Mouse (Mus musculus) testis, adult 2 months (tissue): ENCODE measurements around the gene Ppp2r5c.

ENCODE experiments used
- CTCF ChIP-seq: fragments of 200-500 bp; IDR thresholded peaks from 2 replicates; pipeline ENCODE4 v1.5.1; 2012; ENCODE audit warnings: low read depth, mild to moderate bottlenecking, inconsistent platforms, low read length, moderate library complexity; ENCODE audit not compliant: control insufficient read depth, insufficient read depth, insufficient replicate concordance
- POLR2A ChIP-seq: fragments of 200-500 bp; IDR thresholded peaks from 2 replicates; pipeline ENCODE4 v1.6.1; 2012; ENCODE audit warnings: low read depth, mild to moderate bottlenecking, inconsistent platforms, low read length, moderate library complexity; ENCODE audit not compliant: control insufficient read depth

DNA sequence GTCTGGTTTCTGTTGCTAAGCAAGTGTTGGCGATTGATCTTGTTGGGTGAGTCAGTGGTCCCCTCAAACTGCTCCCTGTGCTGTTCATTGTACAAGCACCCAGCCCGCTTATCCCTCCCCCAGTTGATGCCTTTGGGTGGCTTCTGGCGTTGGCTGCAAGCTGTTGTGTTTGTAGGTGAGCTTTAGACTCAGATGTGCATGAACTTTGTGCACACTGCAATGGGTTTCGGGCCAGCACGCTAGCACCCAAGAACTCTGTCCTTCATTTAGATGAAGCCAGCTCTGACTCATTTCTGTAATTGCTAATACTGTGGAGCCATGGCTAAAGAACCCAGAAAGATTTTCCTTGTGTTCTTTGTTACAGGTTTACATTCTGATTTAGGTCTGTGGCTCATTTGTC is 88.4 kb downstream of the Ppp2r5c start:
- TF ChIP-seq CTCF = no peak
- TF ChIP-seq POLR2A = no peak
